ENCODE assay signal across 32 mouse cellular contexts in the genomic region with DNA sequence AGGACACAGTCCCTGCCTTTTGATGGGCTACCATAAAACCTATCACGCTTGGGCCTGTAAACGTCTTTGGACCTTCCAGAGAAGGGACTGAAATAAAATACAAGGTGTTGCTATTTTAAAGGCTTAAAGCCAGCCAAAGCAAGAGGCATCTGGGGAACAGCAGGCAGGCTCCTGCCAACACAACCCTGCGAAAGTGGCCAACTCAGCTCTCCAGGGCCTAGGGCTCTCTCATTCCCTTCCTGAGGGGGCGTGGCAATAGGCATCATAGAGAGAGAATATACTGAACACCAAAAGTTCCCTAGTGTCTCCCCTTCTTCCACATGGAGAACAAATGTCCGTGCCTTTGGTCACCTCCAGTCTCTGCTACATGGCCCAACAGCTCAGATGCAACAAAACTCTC.
A peak's percentile ranks its signal among the peaks of the same experiment; 100 is the strongest.
DNase-seq lines count a peak whose midpoint lies in the region; ATAC-seq lines count a peak whose summit lies in the region.
"Had no signal": no experiment of that assay in that cellular context is flagged by ENCODE, and none has a peak within 500 bp of the region (broad histone marks: within the 10 kb centered on the region; RNA-seq: fewer than 3 reads in every experiment).

No protein-coding gene starts in this region.

- 66% methylated on average over 5 of the region's 5 CpGs for WGBS in heart, embryonic 16.5 days
- 38% methylated on average over 5 of the region's 5 CpGs for WGBS in limb, embryonic 13.5 days
- WGBS in hindbrain, embryonic 16.5 days = 80% methylated on average over 5 of the region's 5 CpGs

- peaks cover 19% of the 10 kb centered on the region for H3K4me1 ChIP-seq in heart, embryonic 16.5 days (ENCODE audit: control insufficient read depth, insufficient read depth, low read length)
- H3K4me1 ChIP-seq in limb, embryonic 13.5 days = peaks cover 59% of the 10 kb centered on the region
- peaks cover 15% of the 10 kb centered on the region for H3K4me1 ChIP-seq in hindbrain, embryonic 16.5 days (ENCODE audit: control insufficient read depth, insufficient read depth, low read depth, low read length)

- DNase-seq in gastrocnemius, adult 18-20 months (ENCODE audit: low spot score) = peak; percentile 43
- DNase-seq in gastrocnemius, postnatal 4 days (ENCODE audit: low spot score in 2 of 2) = no peak
- no peak for DNase-seq in heart, adult 8-10 months (ENCODE audit: low spot score)
- DNase-seq in gastrocnemius, postnatal 14 days = peak; percentile 14
- DNase-seq in urinary bladder, postnatal 36 days (ENCODE audit: low spot score in 2 of 2) = no peak
- DNase-seq: cerebellum, adult 8-10 months; cerebellum, postnatal 25 days; forebrain, postnatal 0 days; kidney, adult 18-20 months; kidney, postnatal 25 days; liver; lung, embryonic 14.5 days; retina, postnatal 1 day; right cerebral cortex, postnatal 14 days; spleen, adult 18-20 months; thymus, adult 2 months; thymus, postnatal 36 days had no signal

- H3K27ac ChIP-seq in heart, embryonic 16.5 days (ENCODE audit: low read length) = peak overlapping the region; percentile 40
- H3K27ac ChIP-seq in limb, embryonic 13.5 days = peak overlapping the region; percentile 40; the same call in 1 of the 2 replicates
- H3K27ac ChIP-seq in hindbrain, embryonic 16.5 days (ENCODE audit: low read depth, low read length) = no peak overlapping the region
- H3K27ac ChIP-seq: embryonic facial prominence, embryonic 10.5 days; embryonic facial prominence, embryonic 15.5 days; forebrain, embryonic 12.5 days; hindbrain, embryonic 14.5 days; kidney, embryonic 15.5 days; liver, embryonic 14.5 days; midbrain, embryonic 10.5 days; midbrain, embryonic 15.5 days; neural tube, embryonic 15.5 days; stomach, postnatal 0 days had no signal

- H3K9ac ChIP-seq in heart, embryonic 16.5 days (ENCODE audit: low read length) = no peak overlapping the region
- H3K9ac ChIP-seq in limb, embryonic 13.5 days = no peak overlapping the region
- H3K9ac ChIP-seq in hindbrain, embryonic 16.5 days (ENCODE audit: low read depth, low read length) = no peak overlapping the region
- H3K9ac ChIP-seq: embryonic facial prominence, embryonic 15.5 days; forebrain, embryonic 12.5 days; forebrain, postnatal 0 days; hindbrain, embryonic 14.5 days; kidney, embryonic 15.5 days; liver, embryonic 14.5 days; lung, embryonic 14.5 days; midbrain, embryonic 15.5 days; neural tube, embryonic 15.5 days had no signal

- no peak for ATAC-seq in heart, embryonic 16.5 days (replicated peaks; ENCODE audit: extremely low read depth, insufficient read depth, low FRiP score)
- ATAC-seq in limb, embryonic 13.5 days (ENCODE audit: low FRiP score, low read depth) = peak; percentile 49; the same call in 1 of the 2 replicates
- no peak for ATAC-seq in hindbrain, embryonic 16.5 days
- ATAC-seq: forebrain, postnatal 0 days; inflammation-experienced regulatory T-cells, adult 6 months; midbrain, embryonic 15.5 days; Patski had no signal

- H3K36me3 ChIP-seq in heart, embryonic 16.5 days (ENCODE audit: control insufficient read depth, insufficient read depth) = no peaks in the 10 kb centered on the region
- H3K36me3 ChIP-seq in limb, embryonic 13.5 days = no peaks in the 10 kb centered on the region
- 0 out of 2 replicates have a peak, but pooled peaks cover 3% of the 10 kb centered on the region for H3K36me3 ChIP-seq in hindbrain, embryonic 16.5 days (ENCODE audit: control insufficient read depth, insufficient read depth, low read length)
- H3K36me3 ChIP-seq: embryonic facial prominence, embryonic 10.5 days; embryonic facial prominence, embryonic 15.5 days; forebrain, embryonic 12.5 days; kidney, embryonic 15.5 days; midbrain, embryonic 10.5 days; midbrain, embryonic 15.5 days had no signal

- intact Hi-C loops in gastrocnemius, postnatal 14 days (cut with DNase I; ENCODE audit: low total_unique reads) = no loop called here

- no peaks in the 10 kb centered on the region for H3K9me3 ChIP-seq in heart, embryonic 16.5 days (replicated peaks; ENCODE audit: control insufficient read depth, low read length)
- no peaks in the 10 kb centered on the region for H3K9me3 ChIP-seq in limb, embryonic 13.5 days
- no peaks in the 10 kb centered on the region for H3K9me3 ChIP-seq in hindbrain, embryonic 16.5 days (ENCODE audit: control insufficient read depth, low read length)
- H3K9me3 ChIP-seq: embryonic facial prominence, embryonic 10.5 days; embryonic facial prominence, embryonic 15.5 days; forebrain, embryonic 12.5 days; kidney, embryonic 15.5 days; midbrain, embryonic 10.5 days; midbrain, embryonic 15.5 days; neural tube, embryonic 15.5 days had no signal

- H3K27me3 ChIP-seq in heart, embryonic 16.5 days (ENCODE audit: control insufficient read depth, insufficient read depth, low read length) = no peaks in the 10 kb centered on the region
- H3K27me3 ChIP-seq in limb, embryonic 13.5 days = no peaks in the 10 kb centered on the region
- no peaks in the 10 kb centered on the region for H3K27me3 ChIP-seq in hindbrain, embryonic 16.5 days (replicated peaks; ENCODE audit: control insufficient read depth, insufficient read depth, low read length)
- H3K27me3 ChIP-seq: embryonic facial prominence, embryonic 15.5 days; forebrain, embryonic 12.5 days; kidney, embryonic 15.5 days; midbrain, embryonic 15.5 days; neural tube, embryonic 15.5 days; Patski had no signal

- H3K4me3 ChIP-seq in heart, embryonic 16.5 days (ENCODE audit: low read length) = no peak overlapping the region
- H3K4me3 ChIP-seq in limb, embryonic 13.5 days = no peak overlapping the region
- H3K4me3 ChIP-seq in hindbrain, embryonic 16.5 days (ENCODE audit: low read length) = no peak overlapping the region
- H3K4me3 ChIP-seq: embryonic facial prominence, embryonic 10.5 days; embryonic facial prominence, embryonic 15.5 days; forebrain, embryonic 12.5 days; kidney, embryonic 15.5 days; midbrain, embryonic 10.5 days; midbrain, embryonic 15.5 days; neural tube, embryonic 15.5 days had no signal

- no peak overlapping the region for H3K4me2 ChIP-seq in heart, embryonic 16.5 days (ENCODE audit: low read depth, low read length)
- H3K4me2 ChIP-seq in limb, embryonic 13.5 days (replicated peaks) = no peak overlapping the region
- H3K4me2 ChIP-seq in hindbrain, embryonic 16.5 days (ENCODE audit: low read length) = no peak overlapping the region
- H3K4me2 ChIP-seq: embryonic facial prominence, embryonic 15.5 days; forebrain, embryonic 12.5 days; hindbrain, embryonic 14.5 days; kidney, embryonic 15.5 days; lung, embryonic 14.5 days; midbrain, embryonic 15.5 days; neural tube, embryonic 15.5 days had no signal

Comparison
In these comparisons a context has a peak if more than half of its experiments do, and no peak if none do; other contexts are left out.
1. DNase-seq: peak in gastrocnemius, adult 18-20 months (single experiment) and gastrocnemius, postnatal 14 days (single experiment); none in gastrocnemius, postnatal 4 days (0 of 2), heart, adult 8-10 months (single experiment) and urinary bladder, postnatal 36 days (0 of 2).